Mouse (Mus musculus): ENCODE results near the gene Scap.

- TF ChIP-seq CTCF (IDR thresholded peaks at IDR 0.05; ENCODE audit: low read depth, low read length) (no peak), POLR2A (IDR thresholded peaks at IDR 0.05; ENCODE audit: borderline replicate concordance, low read depth, low read length) (no peak)
Observed at GRCm38 (mm10) chr9:110366746-110367145, 33.7 kb downstream of the Scap start.

All from bone marrow macrophage, adult 2 months (primary cell).